Mouse (Mus musculus) heart, postnatal 0 days (tissue): Measurements from ENCODE around the gene Pdxp.

Experiments used
- CTCF ChIP-seq: IDR thresholded peaks from 2 replicates; pipeline ENCODE4 v1.5.1; 2016; ENCODE audit warnings: antibody characterized with exemption, control low read depth, low read depth
- EP300 ChIP-seq: IDR thresholded peaks from 2 replicates; pipeline ENCODE4 v1.6.1; 2016; ENCODE audit warnings: antibody characterized with exemption, low read depth

GRCm38 (mm10) chr15:78940325-78940724, 26.6 kb downstream of the Pdxp start:
- no peak for TF ChIP-seq CTCF
- TF ChIP-seq EP300 = no peak
